Mouse (Mus musculus) spleen, postnatal 10 days (tissue): ENCODE results near the gene Fgfr2.
A peak's percentile ranks its signal among the peaks of the same experiment; 100 is the strongest.

Experiments used
- DNase-seq, 2 experiments: peaks; one replicate each; pipeline ENCODE4 v3.0.0; 2021 to 2022; ENCODE audit warnings: low spot score in 2 of 2

The Fgfr2 gene

DNA sequence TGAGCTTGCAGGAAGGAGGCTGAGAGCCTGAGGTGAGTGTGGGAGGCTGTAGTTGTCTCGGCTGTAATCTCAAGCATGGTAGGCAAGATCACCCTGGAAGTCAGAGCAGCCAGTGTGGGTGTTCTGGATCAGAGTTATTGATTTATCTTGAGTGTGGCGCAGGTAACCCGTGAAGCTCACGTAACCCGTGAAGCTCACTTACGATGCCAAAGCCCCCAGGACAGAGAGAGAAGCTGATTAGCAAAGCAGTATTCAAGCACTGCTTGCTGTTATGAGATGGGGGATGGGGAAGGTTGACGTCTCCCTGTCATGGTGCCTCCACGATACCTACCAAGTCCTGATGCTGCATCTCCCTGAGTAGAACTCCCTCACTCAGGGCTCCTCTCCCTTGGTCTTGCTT, 503.6 kb downstream of the Fgfr2 start:
- no peak for DNase-seq

DNA sequence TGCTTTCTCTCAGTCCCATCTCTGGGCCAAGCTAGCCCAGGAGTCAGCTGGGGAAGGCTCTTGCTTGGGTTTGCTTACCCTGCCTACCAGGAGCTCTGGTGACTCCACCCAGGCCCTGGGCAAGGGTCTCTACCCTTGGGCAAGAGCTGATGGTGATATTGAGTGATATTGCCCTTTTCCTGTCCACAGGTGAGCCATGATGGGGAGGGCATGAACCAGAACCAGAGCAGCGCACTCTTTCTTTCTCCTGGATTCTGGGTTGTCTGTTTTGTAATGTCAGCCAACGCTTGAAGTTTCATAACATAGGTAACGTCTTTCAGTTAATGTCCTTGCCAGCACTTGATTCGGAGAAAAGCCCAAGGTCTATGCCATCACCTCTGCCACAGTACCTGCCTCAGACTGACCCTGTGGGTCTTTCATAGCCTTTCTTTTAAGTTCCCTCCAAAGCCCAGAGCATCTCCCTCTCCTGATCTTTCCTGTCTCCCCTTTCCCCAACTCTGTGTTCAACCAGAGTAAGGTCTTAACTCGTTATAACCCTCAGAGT, 506.1 kb downstream of the Fgfr2 start:
- DNase-seq, result no peak

DNA sequence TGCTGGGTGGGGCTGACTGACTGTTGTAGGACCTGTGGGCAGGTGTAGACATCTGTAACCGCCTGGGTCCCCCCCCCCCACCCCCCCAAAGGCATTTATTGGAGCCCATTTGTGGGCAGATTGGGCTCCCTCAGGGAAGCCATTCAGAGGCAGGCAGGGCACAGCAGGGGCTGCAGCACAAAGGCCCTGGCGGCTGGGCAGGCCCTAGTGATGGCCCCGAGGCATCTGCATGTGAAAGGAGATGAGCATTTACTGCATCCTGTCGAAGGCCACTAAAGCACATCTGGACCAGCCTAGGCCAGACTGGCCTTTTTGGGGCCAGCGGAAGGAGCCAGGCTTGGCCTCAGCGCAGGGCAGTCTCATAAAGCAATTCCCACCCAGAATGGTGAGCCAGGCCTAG, 506.8 kb downstream of the Fgfr2 start:
- DNase-seq, result no peak

DNA sequence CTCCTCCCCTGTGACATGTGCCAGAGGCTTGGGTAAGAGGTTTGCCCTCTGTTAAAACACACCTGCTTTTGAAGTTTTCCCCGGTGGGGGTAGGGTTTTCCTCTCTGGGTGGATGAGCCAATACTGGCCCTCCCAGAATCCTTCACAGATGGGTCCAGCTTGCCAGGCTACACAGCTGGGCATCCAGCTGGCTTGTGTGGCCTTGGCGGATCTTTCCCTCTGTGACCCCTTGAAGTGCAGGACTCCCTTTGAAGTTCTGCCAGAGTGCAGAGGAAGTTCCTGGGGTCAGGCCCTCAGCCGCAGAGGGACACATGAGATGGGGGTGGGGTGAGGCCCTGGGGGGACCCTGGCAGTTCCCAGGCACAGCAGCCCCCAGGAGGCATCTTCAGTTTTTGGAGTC, 507.8 kb downstream of the Fgfr2 start:
- no peak for DNase-seq

DNA sequence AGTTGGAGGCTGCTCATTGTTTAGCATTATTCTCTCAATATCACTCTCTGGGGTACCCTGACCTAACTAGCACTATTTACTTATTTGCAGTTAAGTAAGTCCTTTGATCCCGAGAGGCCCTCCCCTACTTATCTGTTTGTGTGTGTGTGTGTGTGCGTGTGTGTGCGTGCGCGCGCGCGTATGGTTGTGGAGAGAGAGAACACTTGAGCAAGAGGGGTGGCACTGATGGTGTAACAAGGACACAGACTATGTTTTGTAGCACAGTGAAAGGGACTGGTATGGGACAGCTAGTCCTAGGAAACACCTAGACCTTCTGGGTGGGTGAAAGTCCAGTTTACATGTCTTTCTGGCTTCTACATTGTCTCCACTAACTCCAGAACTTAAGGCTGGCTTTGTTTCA, 511.6 kb downstream of the Fgfr2 start:
- DNase-seq, result no peak

DNA sequence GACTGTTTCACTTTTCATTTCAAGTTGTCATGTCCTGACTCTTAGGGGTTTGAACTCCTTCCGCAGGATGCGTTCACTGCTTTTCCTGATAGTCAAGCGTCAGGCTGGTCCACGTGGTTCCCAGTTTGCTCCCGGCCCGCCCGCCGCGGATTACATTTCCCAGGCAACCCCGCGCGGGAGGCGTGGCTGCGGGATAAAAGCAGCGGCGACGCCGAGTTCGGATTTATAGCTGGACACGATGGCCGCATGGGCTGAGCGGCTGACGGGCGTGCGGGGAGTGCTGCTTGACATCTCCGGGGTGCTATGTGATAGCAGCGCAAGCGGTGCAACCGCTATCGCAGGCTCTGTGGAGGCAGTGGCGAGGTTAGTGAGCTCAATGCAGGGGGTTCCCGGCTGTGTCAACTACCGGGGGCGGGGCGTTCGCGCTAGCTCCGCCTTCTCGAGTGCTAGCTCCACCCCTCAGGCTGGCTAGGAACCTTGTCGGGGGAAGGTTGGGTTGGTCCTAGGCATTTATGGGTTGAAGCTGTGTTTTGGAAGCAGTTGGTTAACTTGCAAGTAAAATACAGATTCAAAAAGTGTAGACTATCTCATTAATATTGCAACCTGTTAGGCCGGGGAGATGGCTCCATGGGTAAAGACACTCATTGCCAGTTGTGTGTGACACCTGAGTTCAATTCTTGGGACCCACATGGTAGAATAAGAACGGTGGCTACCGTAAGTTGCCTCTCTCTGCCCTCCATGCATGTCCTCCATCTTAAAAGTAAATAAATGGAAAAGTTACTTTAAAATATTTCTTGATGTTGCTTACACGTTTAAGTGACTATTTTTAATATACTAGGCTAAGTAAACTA, 512.5 kb downstream of the Fgfr2 start, which contains the start of gene Lhpp:
Gene Lhpp (plus strand): TSS at position 171 of the 851 bp plus-strand sequence.
- peak; percentile 62 to 83 for DNase-seq

DNA sequence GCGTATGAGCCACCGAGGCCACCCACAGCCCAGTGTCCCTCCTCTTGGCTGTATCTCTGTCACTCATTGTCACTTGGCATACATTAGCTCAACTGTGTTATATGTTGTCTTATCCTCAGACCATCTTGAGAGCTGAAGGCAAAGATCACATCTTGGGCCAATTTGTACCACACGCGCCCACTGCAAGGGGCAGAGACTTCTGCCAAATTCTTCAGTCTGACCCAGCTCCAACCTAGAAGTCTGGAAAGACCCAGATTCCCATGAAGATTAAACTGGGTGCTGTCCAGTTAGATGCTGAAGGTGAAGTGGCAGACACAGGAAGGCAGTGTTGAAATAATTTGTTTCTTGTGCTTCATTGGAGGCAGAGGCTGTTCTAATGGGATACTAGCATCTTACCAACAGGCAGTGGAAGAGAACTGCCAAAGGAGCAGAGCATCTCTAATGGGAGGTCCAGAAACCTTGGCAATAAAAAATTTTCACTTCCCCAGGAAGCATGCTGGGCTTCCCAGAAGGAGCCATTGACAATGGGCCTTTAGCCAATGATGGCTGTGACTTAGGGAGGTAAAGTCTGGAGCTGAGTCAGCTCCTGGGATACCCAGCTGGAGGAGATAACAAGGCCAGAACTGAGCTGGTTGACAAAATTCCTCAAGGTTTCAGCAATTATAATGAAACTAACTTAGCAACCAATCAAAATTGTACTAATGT, 514.7 kb downstream of the Fgfr2 start:
- no peak for DNase-seq

DNA sequence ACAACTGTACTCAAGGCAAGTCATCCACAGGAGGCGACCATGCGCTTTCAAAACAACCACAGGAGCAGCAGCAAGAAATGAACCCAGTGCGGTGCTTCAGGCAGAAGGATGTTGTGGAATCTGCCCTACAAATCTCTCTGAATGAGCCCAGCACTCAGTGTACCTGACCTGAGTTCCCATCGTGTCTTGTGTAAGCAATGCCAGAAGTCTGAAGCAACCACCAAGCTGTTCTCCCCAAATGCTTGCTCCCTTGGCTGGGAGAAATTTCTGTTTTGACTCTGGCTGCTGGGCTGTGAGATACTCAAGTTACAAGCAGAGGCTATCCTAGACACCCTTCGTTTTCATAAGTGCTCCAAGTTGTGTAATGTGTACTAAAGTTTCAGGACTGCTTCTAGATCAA, 517.5 kb downstream of the Fgfr2 start:
- no peak for DNase-seq

DNA sequence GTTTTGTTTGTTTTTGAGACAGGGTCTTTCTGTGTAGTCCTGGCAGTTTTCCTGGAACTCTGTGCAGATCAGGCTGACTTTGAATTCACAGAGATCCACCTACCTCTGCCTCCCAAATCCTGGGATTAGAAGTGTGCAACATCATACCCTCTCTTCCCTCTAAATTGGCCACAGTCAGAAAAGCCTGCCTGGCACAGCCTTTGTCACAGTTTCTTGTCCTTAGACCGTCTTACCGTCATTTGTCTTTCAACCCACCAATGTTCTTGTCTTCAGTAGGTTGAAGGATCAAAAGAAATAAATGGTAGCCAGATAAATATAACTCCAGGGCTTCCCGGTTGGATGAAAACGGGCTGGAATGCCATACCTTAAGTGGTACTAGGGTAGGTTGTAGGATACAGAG, 518.4 kb downstream of the Fgfr2 start:
- no peak for DNase-seq

DNA sequence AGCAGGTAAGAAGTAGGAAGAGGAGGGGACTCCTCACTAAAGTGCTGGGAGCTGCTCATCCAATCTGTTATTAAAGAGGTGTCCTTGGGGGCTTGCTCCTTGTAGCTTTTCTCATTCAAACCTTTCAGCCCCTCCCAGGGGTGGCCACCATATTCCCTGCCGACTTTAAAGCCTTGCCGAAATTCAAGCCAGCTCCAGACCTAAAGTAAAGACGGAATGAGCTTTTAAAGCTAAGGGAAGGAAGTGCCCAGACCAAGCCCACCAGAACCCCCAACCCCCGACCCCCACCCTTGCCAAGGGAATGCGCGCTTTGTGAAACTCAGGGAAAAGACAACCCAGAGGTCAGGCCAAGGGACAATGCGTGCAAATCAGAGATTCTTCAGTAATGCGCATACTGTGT, 522.2 kb downstream of the Fgfr2 start:
- no peak for DNase-seq

DNA sequence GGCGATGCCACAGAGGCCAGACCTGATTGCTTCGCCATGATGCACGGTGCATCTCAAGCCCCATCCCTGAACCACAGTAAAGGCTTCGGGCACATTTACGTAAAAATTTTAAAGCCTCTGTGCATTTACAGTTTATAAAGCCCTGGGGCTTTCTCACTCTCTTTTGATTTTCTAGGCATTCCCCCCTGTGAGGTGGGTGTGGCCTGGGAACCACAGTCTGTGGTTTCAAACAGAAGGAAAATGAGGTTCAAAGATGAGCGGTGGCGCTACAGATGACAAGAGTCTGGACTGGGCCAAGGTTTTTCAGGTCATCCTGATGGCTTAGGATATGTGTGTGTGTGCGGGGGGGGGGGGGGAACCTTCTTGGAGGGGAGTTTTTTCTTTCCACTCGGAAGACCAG, 523.1 kb downstream of the Fgfr2 start:
- no peak for DNase-seq

DNA sequence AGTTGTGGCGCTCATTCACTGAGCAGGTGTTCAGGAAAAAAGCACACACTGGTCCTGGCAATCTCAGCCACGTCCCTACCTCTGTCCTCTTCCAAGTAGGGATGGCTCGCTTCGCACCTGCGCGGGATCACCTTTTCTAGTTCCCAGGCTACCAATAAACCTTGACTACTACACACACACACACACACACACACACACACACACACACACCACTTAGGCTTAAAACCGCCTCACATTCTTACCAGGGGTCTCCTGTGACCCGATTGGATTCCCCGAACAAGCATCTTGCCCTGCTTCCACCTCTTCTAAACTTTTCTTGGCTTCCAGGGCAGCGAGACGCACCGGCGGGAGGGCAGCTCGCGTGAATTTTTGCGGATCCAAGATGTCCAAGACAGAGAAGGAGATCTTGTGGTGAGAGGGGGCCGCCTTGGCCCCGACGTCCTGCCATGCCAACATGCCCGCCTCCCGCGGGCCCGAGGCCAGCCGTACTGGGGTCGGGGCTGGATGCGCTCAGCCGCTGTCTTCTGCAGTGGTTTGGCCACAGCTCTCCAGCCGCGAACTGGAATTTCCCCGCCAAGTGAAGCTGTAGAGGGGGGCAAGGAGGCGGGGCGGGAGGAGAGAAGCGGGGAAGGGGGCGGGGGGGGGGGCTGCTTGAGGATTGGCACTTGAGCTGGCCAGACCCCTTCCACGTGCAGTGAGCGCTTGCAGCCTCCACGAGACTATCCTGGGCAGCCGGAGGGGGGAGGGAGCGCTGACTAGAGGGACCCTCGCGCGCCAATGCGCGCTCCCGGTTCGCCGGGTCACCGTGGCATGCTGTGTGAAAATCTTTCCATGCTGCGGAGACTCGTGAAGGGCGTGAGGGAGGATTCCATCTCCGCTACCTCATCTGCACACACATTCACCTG, 523.8 kb downstream of the Fgfr2 start, which contains the start of gene Nkx1-2:
Gene Nkx1-2 (minus strand): TSS at position 567 of the 905 bp plus-strand sequence.
- no peak for DNase-seq

DNA sequence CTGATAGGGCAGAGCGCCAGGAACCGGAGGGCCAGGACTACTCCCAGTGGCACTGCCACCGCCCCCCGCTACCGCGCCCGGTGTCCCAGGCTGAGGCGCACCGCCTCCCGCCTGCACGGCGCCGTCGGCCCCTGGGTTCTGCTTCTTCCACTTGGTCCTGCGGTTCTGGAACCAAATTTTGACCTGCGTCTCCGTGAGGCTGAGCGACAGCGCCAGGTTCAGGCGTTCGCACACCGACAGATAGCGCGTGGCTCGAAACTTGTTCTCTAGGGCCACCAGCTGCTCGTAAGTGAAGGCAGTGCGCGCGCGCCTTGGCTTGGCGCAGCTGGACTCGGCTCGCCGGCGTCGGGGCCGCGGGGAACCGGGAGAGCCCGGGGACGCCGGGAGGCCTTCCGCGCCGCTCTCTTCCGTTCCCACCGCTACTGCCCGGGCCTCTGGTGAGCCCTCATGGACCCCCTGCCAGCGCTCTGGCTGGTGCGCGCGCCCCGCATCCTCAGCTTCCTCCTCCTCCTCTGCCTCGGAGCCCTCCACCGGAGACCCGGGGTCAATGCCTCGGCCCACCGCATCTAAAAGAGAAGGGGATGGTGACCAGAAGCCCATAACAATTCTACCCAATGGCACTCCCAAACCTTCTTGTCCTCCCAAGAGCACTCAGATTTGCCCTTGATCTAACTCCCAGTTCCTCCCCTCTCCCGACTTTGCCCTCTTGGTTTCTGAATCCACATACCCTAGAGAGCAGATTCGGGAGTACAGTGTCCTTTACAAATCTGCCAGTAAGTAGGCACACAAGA, 525.7 kb downstream of the Fgfr2 start:
- no peak for DNase-seq

DNA sequence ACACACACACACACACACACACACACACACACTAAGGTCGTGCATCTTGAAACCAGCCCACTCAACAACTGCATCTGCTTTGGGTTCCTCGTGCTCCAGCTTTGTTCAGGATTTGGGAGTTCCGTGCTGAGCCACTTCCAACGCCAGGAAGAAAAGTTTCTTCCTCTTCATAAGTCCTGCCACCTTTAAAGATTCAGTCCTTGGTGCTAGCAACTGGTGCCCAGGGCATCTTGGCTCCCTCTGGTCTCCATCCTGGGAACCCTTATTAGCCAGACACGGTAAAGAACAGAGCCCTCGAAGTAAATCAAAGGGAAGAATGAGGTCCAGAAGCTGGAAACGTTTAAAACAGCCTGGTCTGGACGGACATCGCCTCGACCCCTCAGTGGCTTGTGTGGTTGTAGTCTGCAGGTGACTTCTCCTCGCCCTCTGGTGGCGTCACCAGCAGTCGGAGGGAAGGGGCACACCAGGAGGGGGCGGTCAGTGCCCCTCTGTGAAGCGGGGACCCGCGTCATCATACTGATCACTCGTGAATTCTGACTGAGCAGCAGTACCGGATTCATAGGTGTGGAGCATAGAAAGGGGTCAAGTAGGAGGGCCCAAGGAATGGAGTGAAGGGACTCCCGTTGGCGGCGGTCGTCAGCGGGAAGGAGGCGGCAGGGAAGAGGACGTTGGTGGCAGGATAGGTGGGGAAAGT, 526.4 kb downstream of the Fgfr2 start:
- no peak for DNase-seq

DNA sequence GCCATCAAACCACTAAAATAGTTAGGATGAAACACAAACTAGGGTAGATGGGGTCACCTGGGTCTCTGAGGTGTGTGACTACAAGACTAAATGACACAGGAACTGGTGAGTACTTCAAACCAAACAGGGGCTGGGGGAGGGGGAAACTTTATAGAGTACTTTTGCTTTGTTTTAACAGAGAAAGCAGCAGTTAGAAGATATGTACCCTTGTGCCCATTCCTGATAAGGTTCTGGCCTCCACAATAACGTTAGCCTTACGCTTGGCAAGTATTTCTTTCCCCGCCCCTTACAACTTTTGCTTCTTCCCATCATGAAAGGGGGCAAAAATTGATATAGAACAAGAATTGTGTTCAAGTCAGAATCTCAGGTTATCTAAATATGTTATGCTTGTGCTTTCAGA, 527.4 kb downstream of the Fgfr2 start:
- DNase-seq, result no peak

DNA sequence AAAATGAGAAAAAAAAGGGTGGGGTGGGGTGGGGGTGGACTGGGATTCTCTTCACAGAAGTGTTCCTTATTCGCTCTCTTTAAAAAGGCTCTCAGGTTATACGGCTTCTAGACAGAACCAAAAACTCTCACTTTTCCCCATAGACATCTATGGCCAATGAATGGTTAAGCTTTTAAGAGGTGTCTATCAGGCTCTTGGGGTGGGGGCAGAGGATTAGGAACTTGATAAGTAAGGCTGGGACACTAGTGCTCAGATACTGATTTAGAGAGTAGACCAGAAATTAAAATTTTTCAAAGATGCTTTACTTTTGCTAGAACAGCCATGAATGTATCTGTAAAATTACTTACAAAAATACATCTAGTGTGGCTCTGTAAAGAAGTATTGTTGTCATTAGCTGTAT, 528.8 kb downstream of the Fgfr2 start:
- no peak for DNase-seq

DNA sequence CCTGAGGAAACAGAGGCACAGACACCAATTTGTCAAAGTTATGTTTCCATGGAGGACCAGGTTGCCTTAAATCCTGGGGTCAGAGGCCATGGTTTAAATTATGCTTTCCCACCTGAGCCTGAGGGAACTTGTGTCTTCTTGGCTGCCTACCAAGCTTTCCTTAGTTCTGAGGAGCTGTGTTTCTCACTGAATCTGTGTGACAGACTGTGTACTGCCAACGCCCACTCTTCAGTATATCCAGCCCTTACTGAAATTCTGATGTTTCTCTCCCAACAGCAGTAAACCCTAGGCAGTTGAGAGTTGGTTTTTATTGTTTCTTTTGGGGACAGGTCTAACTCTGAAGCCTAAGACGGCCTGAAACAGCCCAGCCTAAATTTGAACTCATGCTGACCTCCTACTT, 529.4 kb downstream of the Fgfr2 start:
- DNase-seq, result no peak

DNA sequence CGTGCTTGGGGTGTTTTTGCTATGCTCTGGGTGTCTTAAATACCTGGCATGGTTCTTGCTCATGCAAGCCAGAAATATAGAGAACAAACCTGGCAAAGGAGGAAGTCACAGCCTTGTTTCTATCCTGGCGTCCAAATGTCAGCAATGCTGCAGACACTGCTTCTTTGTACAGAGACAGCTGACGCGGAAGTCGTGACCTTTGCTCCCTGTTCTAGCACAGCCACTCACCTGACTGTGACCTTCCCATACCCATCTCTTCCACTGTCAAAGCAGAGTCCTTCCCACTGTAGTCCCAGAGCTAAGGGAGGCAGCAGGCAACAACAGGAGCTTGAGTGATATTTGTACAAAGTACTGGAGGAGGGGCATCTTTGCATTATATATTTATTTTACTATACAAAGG, 533.5 kb downstream of the Fgfr2 start:
- no peak for DNase-seq

DNA sequence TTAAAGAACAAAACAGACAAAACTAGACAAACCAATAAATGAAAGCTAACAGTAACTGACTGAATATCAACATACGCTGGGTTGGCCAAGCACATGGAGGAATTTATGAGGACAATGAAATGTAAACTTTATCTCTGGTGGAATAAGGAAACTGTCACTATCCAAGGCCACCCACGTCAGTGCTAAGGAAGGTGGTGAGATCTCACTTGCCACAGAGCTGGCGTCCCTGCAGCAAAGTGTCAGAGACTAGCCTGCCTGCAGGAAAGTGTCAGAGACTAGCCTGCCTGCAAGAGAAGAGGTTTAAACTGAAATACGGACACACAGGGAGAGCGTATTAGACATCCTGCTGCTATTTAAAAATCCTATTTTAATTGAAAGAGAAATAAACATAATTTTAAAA, 536.0 kb downstream of the Fgfr2 start:
- no peak for DNase-seq

DNA sequence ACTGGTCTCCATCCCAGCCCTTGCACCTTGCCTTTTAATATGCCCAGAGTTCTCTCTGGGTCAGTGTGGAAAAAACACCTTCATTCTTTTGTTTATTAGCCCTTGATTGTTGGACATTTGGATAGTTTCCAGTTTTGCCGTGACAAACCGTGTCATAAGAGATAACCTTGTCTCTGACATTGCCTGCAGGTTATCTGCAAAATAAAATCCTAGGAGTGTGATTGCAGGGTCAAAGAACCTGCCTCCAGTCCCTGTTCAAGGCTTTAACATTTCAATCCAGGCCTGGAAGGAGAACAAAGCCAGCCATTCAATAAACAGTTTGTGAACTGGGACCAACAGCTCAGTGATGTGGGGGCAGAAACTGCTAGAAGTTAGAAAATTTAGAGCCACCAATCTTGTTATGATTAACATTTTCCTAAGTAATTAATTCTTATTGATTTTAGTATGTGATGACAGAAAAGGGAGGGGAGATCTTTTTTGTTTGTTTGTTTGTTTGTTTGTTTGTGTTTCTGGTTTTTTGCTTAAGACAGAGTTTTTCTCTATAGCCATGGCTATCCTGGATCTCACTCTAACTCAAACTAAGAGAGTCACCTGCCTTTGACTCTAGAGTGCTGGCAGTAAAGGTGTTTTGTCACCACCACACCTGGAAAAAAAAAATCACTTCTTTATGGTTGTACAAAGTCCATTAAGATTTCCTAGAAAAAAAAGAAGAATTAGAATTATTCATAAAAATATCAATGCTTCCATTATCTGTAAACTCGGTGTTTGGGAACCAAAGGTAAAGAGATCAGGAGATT, 537.3 kb downstream of the Fgfr2 start:
- DNase-seq, result no peak
